Mouse (Mus musculus) stomach, postnatal 0 days (tissue): ENCODE measurements around the gene Klrc1.

Experiments used
- CTCF ChIP-seq: IDR thresholded peaks from 2 replicates; pipeline ENCODE4 v1.5.1; 2016; ENCODE audit warnings: antibody characterized with exemption, low read depth, mild to moderate bottlenecking, moderate library complexity
- EP300 ChIP-seq: optimal IDR thresholded peaks from 2 replicates; pipeline ENCODE3; 2016; ENCODE audit warnings: antibody characterized with exemption

GRCm38 (mm10) chr6:129721390-129721789, 42.6 kb upstream of the Klrc1 start:
- TF ChIP-seq CTCF (no peak), EP300 (no peak)
